In genomic region chr2:136620969-136621368, GRCm38 (mm10) we compare ENCODE assay signal across 32 mouse cellular contexts.
"Had no signal": no experiment of that assay in that cellular context is flagged by ENCODE, and none has a peak within 500 bp of the region (broad histone marks: within the 10 kb centered on the region; RNA-seq: fewer than 3 reads in every experiment).

No protein-coding gene starts in this region.

- H3K4me3 ChIP-seq: heart, embryonic 10.5 days; heart, embryonic 12.5 days; heart, embryonic 13.5 days; heart, embryonic 15.5 days; hindbrain, embryonic 10.5 days; hindbrain, embryonic 12.5 days; hindbrain, embryonic 13.5 days; hindbrain, embryonic 15.5 days; intestine, embryonic 15.5 days; kidney, embryonic 15.5 days had no signal

- DNase-seq: heart, postnatal 10 days; heart, postnatal 14 days; heart, postnatal 36 days; heart, postnatal 4 days; kidney, adult 11 months; kidney, adult 18-20 months; kidney, adult 2 months; kidney, adult 8-10 months; kidney, adult 9 months; kidney, postnatal 10 days; kidney, postnatal 14 days; kidney, postnatal 25 days; kidney, postnatal 36 days; kidney, postnatal 4 days; layer of hippocampus, adult 9-11 months had no signal

- ATAC-seq: hindbrain, embryonic 16.5 days; hindbrain, postnatal 0 days; inflammation-experienced regulatory T-cells, adult 6 months; intestine, embryonic 15.5 days; intestine, embryonic 16.5 days; intestine, postnatal 0 days had no signal

- H3K27ac ChIP-seq: heart, embryonic 10.5 days; heart, embryonic 13.5 days; heart, embryonic 15.5 days; hindbrain, embryonic 10.5 days; hindbrain, embryonic 12.5 days; hindbrain, embryonic 13.5 days; hindbrain, embryonic 14.5 days; hindbrain, embryonic 15.5 days; hindbrain, postnatal 0 days; intestine, embryonic 15.5 days; kidney, embryonic 15.5 days; kidney, postnatal 0 days had no signal
